Mouse (Mus musculus) stomach, embryonic 16.5 days (tissue): ENCODE measurements around the gene Plcxd2. TPM values are rescaled to one million over a fixed set of nuclear protein-coding genes. Genes with fewer than 3 reads are reported as not detected.
A peak's percentile ranks its signal among the peaks of the same experiment; 100 is the strongest.

Experiments
- ATAC-seq: fragments of 200-750 bp; cut with Nextera tagmentation; 2 replicates; pipeline ENCODE4 v1.8.0; 2017; ENCODE audit warnings: moderate number of reproducible peaks, moderate TSS enrichment; ENCODE audit not compliant: insufficient read depth, low FRiP score
- H3K27ac ChIP-seq: fragments of 300-500 bp; sonication (generic); 2 replicates; pipeline ENCODE4 v1.5.1; 2014; ENCODE audit warnings: low read length
- H3K27me3 ChIP-seq: fragments of 300-500 bp; sonication (generic); 2 replicates; pipeline ENCODE4 v1.6.1; 2014; ENCODE audit warnings: low read length, control low read depth, mixed read lengths; ENCODE audit not compliant: control insufficient read depth, insufficient read depth
- H3K36me3 ChIP-seq: fragments of 300-500 bp; sonication (generic); 2 replicates; pipeline ENCODE4 v1.6.1; 2014; ENCODE audit warnings: low read length; ENCODE audit not compliant: control insufficient read depth, insufficient read depth
- H3K4me1 ChIP-seq: fragments of 300-500 bp; sonication (generic); 2 replicates; pipeline ENCODE4 v1.6.1; 2014; ENCODE audit warnings: low read length, control low read depth, mixed read lengths; ENCODE audit not compliant: control insufficient read depth, insufficient read depth
- H3K4me2 ChIP-seq: fragments of 300-500 bp; sonication (generic); 2 replicates; pipeline ENCODE4 v1.6.1; 2014; ENCODE audit warnings: low read depth, low read length, mixed read lengths
- H3K4me3 ChIP-seq: fragments of 300-500 bp; sonication (generic); replicated peaks from 2 replicates; pipeline ENCODE4 v1.5.1; 2014; ENCODE audit warnings: mild to moderate bottlenecking, low read length
- H3K9ac ChIP-seq: fragments of 300-500 bp; sonication (generic); 2 replicates; pipeline ENCODE4 v1.6.1; 2014; ENCODE audit warnings: low read length
- H3K9me3 ChIP-seq: fragments of 300-500 bp; sonication (generic); replicated peaks from 2 replicates; pipeline ENCODE4 v1.6.1; 2016; ENCODE audit warnings: low read length, control low read depth; ENCODE audit not compliant: control insufficient read depth
- WGBS: fragments of 180-500 bp; shearing (Covaris S2); extraction: QIAGEN DNeasy Blood & Tissue Kit; methylation state at CpG from one replicate; pipeline ENCODE4 v1.1.7; 2014; 5-methylcytosine and 5-hydroxymethylcytosine counted together
- polyA plus RNA-seq: library from polyadenylated mRNA; unstranded; fragments of >200 nt; fragmentation: Nextera tagmentation; extraction: Ambion mirVana; gene quantifications from 2 replicates; pipeline ENCODE4 v1.2.1, GENCODE M21; 2015

The Plcxd2 gene
- polyA plus RNA-seq, 1 experiment from 2014 or later = 2.2 TPM

- peak; percentile 82 for ATAC-seq
- Histone ChIP-seq H3K36me3 (no peaks in the 10 kb centered on the region), H3K9ac (no peak overlapping the region), H3K27ac (no peak overlapping the region), H3K9me3 (no peaks in the 10 kb centered on the region), H3K27me3 (no peaks in the 10 kb centered on the region), H3K4me3 (no peak overlapping the region), H3K4me1 (0 out of 2 replicates have a peak, but pooled peaks cover 4% of the 10 kb centered on the region), H3K4me2 (no peak overlapping the region)
- WGBS = 33% methylated on average over 2 of the region's 2 CpGs
Measured at GRCm38 (mm10) chr16:45936521-45936920, 73.5 kb downstream of the Plcxd2 start.

GRCm38 (mm10) chr16:45935956-45936483 lies 74.0 kb downstream of the Plcxd2 start:
- Histone ChIP-seq H3K36me3 (no peaks in the 10 kb centered on the region), H3K4me3 (no peak overlapping the region), H3K9me3 (no peaks in the 10 kb centered on the region), H3K4me1 (0 out of 2 replicates have a peak, but pooled peaks cover 4% of the 10 kb centered on the region), H3K9ac (no peak overlapping the region), H3K27me3 (no peaks in the 10 kb centered on the region), H3K4me2 (no peak overlapping the region), H3K27ac (peak overlapping the region; percentile 36)
- WGBS = 51% methylated on average over 3 of the region's 3 CpGs
- ATAC-seq = peak; percentile 60; the same call in 1 of the 2 replicates

GRCm38 (mm10) chr16:45934721-45935407 lies 75.2 kb downstream of the Plcxd2 start:
- 49% methylated on average over 2 of the region's 2 CpGs for WGBS
- 0 out of 2 replicates have a peak, but pooled peaks cover 4% of the 10 kb centered on the region for H3K4me1 ChIP-seq
- H3K27ac ChIP-seq = no peak overlapping the region
- no peak overlapping the region for H3K4me3 ChIP-seq
- no peaks in the 10 kb centered on the region for H3K27me3 ChIP-seq
- H3K36me3 ChIP-seq = no peaks in the 10 kb centered on the region
- H3K9ac ChIP-seq = no peak overlapping the region
- no peaks in the 10 kb centered on the region for H3K9me3 ChIP-seq
- no peak for ATAC-seq
- H3K4me2 ChIP-seq = no peak overlapping the region

GRCm38 (mm10) chr16:45930308-45930707 lies 79.7 kb downstream of the Plcxd2 start:
- no peaks in the 10 kb centered on the region for H3K36me3 ChIP-seq
- peak; percentile 73; the same call in 1 of the 2 replicates for ATAC-seq
- no peak overlapping the region for H3K4me3 ChIP-seq
- no peak overlapping the region for H3K4me2 ChIP-seq
- no peaks in the 10 kb centered on the region for H3K9me3 ChIP-seq
- H3K27ac ChIP-seq = peak overlapping the region; percentile 25; the same call in 1 of the 2 replicates
- H3K9ac ChIP-seq = no peak overlapping the region
- H3K4me1 ChIP-seq = peaks cover 10% of the 10 kb centered on the region
- H3K27me3 ChIP-seq = no peaks in the 10 kb centered on the region
- WGBS = 39% methylated on average over 3 of the region's 3 CpGs

GRCm38 (mm10) chr16:45928090-45928489 lies 81.9 kb downstream of the Plcxd2 start:
- no peaks in the 10 kb centered on the region for H3K27me3 ChIP-seq
- H3K9me3 ChIP-seq = no peaks in the 10 kb centered on the region
- ATAC-seq = no peak
- no peak overlapping the region for H3K4me3 ChIP-seq
- no peak overlapping the region for H3K9ac ChIP-seq
- H3K4me2 ChIP-seq = no peak overlapping the region
- H3K27ac ChIP-seq = no peak overlapping the region
- no peaks in the 10 kb centered on the region for H3K36me3 ChIP-seq
- peaks cover 16% of the 10 kb centered on the region for H3K4me1 ChIP-seq
- WGBS = 53% methylated on average over 4 of the region's 4 CpGs

- no peaks in the 10 kb centered on the region for H3K9me3 ChIP-seq
- ATAC-seq = peak; percentile 41; the same call in 1 of the 2 replicates
- no peak overlapping the region for H3K9ac ChIP-seq
- no peak overlapping the region for H3K4me2 ChIP-seq
- H3K27me3 ChIP-seq = no peaks in the 10 kb centered on the region
- H3K27ac ChIP-seq = no peak overlapping the region
- WGBS = 15% methylated on average over 3 of the region's 3 CpGs
- peaks cover 17% of the 10 kb centered on the region for H3K4me1 ChIP-seq
- H3K36me3 ChIP-seq = no peaks in the 10 kb centered on the region
- H3K4me3 ChIP-seq = no peak overlapping the region
Measured at GRCm38 (mm10) chr16:45927601-45928000, 82.4 kb downstream of the Plcxd2 start.

- peaks cover 21% of the 10 kb centered on the region for H3K4me1 ChIP-seq
Measured at GRCm38 (mm10) chr16:45926875-45927274, 83.1 kb downstream of the Plcxd2 start.

GRCm38 (mm10) chr16:45923731-45924424 lies 86.1 kb downstream of the Plcxd2 start:
- Histone ChIP-seq H3K27me3 (no peaks in the 10 kb centered on the region), H3K27ac (no peak overlapping the region), H3K9ac (no peak overlapping the region), H3K9me3 (no peaks in the 10 kb centered on the region), H3K36me3 (no peaks in the 10 kb centered on the region), H3K4me1 (peaks cover 23% of the 10 kb centered on the region), H3K4me3 (no peak overlapping the region), H3K4me2 (no peak overlapping the region)
- 49% methylated on average over 6 of the region's 6 CpGs for WGBS
- peak; percentile 39; the same call in 1 of the 2 replicates for ATAC-seq

More at GRCm38 (mm10) chr16:45926875-45927274, 83.1 kb downstream of the Plcxd2 start:
- Histone ChIP-seq H3K9ac (no peak overlapping the region), H3K4me3 (no peak overlapping the region), H3K27ac (no peak overlapping the region), H3K9me3 (no peaks in the 10 kb centered on the region), H3K4me2 (no peak overlapping the region), H3K27me3 (no peaks in the 10 kb centered on the region), H3K36me3 (no peaks in the 10 kb centered on the region)
- ATAC-seq = no peak
- WGBS = 82% methylated on average over 5 of the region's 5 CpGs
